Mouse (Mus musculus) embryonic fibroblast, embryonic 13.5 days (primary cell): Measurements from ENCODE around the gene Atp2c2. TPM values are rescaled to one million over a fixed set of nuclear protein-coding genes. Genes with fewer than 3 reads are reported as not detected.

ENCODE experiments used
- H3K27ac ChIP-seq: 2 replicates; pipeline ENCODE4 v1.5.1; 2012; ENCODE audit warnings: low read length, control low read depth, inconsistent platforms; ENCODE audit not compliant: insufficient read depth
- H3K4me1 ChIP-seq: 2 replicates; pipeline ENCODE4 v1.6.1; 2011; ENCODE audit warnings: low read length; ENCODE audit not compliant: control insufficient read depth, insufficient read depth
- H3K4me3 ChIP-seq: 2 replicates; pipeline ENCODE4 v1.5.1; 2011; ENCODE audit warnings: mild to moderate bottlenecking, control low read depth, low read length; ENCODE audit not compliant: insufficient read depth
- CTCF ChIP-seq: IDR thresholded peaks from 2 replicates; pipeline ENCODE4 v1.5.1; 2011; ENCODE audit warnings: mild to moderate bottlenecking, control low read depth, low read length, moderate library complexity, borderline replicate concordance; ENCODE audit not compliant: insufficient read depth
- POLR2A ChIP-seq: IDR thresholded peaks from 2 replicates; pipeline ENCODE4 v1.6.1; 2011; ENCODE audit warnings: low read depth, mild to moderate bottlenecking, control low read depth, low read length, moderate library complexity
- polyA plus RNA-seq: library from polyadenylated mRNA; stranded (reverse); fragments of >200 nt; gene quantifications from 2 replicates; pipeline ENCODE4 v1.2.4, GENCODE M21; 2011; ENCODE audit warnings: low read depth; ENCODE audit not compliant: missing spikeins, insufficient read length

Gene Atp2c2
- polyA plus RNA-seq, 1 experiment, result not detected

DNA sequence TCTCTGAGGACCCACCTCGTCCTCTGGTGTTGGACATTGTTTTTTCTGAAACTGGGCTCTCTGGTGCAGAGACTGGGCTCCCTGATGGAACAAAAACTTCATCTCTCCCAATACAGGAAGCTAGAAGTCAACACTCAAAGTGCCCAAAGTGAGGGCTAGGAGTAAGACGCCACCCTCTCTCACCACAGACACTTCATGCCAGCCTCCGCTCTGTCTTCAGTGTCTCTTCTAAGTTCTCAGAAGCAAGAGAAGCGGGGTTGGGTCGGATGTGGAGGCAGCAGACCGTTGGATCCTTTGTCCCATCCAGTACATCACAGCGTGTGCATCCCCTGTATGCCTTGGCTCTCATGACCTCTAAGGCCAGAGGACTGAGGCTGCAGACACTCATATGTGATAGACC is 89.8 kb downstream of the Atp2c2 start:
- Histone ChIP-seq H3K4me3 (no peak overlapping the region), H3K4me1 (no peaks in the 10 kb centered on the region), H3K27ac (no peak overlapping the region)
- no peak for TF ChIP-seq CTCF
- no peak for TF ChIP-seq POLR2A

DNA sequence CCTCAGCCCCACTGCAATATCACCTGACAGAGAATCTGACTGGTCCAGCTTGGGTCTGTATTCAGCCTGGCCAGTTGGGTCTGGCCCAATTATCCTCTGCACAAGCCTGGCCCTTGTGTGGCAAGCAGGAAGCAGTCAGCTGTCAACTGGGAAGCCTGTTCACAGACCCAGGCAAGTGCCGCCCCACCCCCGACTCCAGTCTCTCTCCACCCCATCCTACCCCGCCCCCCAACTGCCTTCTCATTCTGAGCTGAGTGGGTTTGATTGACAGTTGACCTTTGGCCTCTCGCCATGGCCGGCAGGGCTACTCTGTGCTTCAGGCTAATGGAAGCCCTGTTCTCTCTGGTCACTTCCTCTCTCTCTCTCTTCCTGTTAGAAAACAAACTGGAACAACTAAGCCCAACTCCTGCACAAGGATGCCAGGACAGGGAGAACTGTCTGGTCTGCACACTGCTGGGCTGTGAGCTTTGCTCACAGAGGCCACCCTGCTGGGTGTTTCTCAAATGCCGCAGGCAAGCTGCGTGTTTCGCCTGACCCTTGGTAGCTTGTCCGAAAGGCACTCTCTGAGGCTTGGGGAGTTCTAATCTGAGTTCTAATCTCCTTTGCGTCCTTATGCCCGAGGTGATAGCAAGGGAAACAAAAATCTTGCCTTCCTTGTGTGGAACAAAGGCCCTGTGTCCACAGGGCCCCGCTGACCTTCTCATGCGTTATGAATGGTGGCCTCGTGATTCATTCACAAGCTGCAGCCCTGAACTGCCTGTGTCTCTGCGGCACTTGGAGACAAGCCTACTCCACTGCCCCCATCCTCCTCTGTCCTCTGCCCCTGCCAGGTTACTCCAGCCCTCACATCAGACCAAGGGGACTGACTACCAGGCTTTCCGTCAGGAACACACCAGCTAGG is 92.2 kb downstream of the Atp2c2 start:
- TF ChIP-seq POLR2A (no peak), CTCF (no peak)
- Histone ChIP-seq H3K4me1 (no peaks in the 10 kb centered on the region), H3K27ac (no peak overlapping the region), H3K4me3 (no peak overlapping the region)

DNA sequence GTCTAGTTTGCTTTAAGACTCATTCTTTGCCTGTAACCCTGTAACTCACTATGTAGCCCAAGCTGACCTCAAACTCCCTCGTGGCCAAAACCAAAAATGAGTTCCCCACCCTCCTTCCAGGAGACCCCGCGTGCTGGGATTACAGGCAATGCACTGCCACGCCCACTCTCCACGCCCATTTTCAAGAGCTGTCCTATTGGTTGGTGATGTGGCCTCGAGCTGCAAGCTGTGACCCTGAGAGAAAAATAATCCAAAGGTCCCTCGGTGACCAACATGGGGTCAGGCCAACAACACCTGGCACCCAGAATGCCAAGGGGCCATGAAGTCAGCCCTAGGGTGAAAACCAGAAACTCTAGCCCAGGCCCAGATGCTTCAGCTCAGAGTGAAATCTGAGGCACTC is 94.9 kb downstream of the Atp2c2 start:
- Histone ChIP-seq H3K27ac (no peak overlapping the region), H3K4me3 (no peak overlapping the region), H3K4me1 (no peaks in the 10 kb centered on the region)
- no peak for TF ChIP-seq POLR2A
- TF ChIP-seq CTCF, result no peak

DNA sequence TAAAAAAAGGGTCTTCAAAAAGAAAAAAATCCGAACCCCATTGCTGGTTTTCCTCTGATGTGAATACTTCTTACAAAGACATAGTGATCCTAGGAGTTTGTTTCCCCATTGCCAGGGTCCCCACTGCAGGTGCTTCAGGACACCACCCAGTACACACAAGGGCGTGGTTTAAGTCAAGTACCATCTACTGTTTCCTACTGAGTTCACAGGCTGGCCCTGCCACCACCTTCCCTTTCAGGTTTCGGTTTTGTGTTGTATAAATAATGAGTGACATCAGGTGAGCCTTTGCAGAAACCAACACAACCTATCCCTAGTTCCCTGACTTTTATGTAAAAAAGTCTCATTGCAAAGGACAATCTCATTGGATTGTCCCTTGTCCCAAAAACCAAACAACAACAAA is 95.8 kb downstream of the Atp2c2 start:
- TF ChIP-seq CTCF (no peak), POLR2A (no peak)
- H3K4me3 ChIP-seq, result no peak overlapping the region
- H3K27ac ChIP-seq, result no peak overlapping the region
- H3K4me1 ChIP-seq, result no peaks in the 10 kb centered on the region

DNA sequence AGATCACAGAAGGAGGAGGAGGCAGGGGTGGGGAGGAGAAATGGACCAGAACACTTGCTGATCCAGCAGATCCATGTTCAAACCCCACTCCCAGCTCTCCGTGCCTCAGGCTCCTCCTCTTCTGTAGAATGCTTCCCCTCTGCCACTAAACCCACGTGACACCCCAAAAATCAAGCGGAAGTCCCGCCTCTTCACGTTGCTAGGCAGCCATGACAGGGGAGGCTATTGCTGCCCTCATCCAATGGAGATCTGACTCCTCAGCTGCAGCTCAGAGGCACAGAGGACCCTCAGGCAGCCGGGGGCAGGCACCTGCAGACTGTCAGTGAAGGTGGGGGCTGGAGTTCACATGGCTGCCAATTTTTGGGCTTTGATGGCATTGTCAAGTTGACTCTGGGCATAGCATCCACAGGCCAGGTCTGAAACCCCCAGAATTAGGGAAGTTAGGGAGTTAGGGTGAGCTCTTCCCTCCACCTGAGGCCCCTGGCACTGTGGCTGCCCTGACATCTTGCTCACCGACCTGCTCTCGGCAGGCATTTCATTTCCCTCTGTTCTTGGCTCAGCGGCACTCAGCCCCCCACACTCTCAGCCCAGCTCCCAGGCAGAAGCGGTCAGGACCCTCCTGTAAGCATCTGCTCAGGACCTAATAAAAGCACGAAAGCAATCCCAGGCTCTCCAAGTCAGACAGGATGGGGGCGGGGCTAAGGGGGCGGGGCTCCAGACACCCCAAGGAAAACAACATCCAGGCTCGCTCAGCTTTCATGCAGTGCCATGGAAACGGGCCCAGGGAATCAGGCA is 98.6 kb downstream of the Atp2c2 start:
- H3K4me1 ChIP-seq, result no peaks in the 10 kb centered on the region
- no peak overlapping the region for H3K4me3 ChIP-seq
- no peak overlapping the region for H3K27ac ChIP-seq
- no peak for TF ChIP-seq POLR2A
- TF ChIP-seq CTCF, result no peak

DNA sequence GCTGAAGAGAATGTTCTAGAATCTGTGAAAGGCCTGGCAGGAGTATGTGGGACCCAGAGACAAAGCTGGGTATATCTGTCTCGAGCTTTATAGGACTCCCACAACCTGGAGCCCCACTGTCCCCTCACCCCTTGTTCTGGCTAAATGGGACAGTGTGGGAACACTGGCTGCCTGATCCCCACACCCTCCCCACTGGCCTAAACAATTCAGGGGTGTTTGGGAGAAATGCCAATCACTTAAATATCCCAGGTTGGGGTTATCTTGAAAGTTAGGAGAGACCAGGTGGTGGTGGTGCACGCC is 99.1 kb downstream of the Atp2c2 start:
- TF ChIP-seq CTCF, result no peak
- no peak for TF ChIP-seq POLR2A
- Histone ChIP-seq H3K4me3 (no peak overlapping the region), H3K27ac (no peak overlapping the region), H3K4me1 (no peaks in the 10 kb centered on the region)

DNA sequence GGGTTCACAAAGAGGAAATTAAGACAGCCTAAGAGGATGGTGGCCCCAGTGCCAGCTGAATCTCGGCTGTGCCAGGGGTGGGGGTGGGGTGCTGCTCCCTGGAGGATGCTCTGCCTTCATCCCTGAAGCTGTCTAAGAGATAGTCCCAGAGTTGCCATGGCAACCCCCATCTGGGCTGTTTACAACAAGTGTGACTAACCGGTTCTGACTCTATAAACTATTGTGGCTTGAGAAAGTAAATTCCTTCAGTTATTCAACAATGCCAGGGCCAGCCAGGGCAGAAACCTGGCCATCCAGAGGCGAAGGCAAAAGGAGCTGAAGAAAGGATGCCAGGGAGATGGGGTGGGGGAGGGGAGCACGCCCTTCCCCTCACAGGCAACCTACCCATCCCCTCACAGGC is 101.4 kb downstream of the Atp2c2 start:
- no peak for TF ChIP-seq POLR2A
- no peak for TF ChIP-seq CTCF
- H3K4me1 ChIP-seq, result no peaks in the 10 kb centered on the region
- no peak overlapping the region for H3K27ac ChIP-seq
- no peak overlapping the region for H3K4me3 ChIP-seq

DNA sequence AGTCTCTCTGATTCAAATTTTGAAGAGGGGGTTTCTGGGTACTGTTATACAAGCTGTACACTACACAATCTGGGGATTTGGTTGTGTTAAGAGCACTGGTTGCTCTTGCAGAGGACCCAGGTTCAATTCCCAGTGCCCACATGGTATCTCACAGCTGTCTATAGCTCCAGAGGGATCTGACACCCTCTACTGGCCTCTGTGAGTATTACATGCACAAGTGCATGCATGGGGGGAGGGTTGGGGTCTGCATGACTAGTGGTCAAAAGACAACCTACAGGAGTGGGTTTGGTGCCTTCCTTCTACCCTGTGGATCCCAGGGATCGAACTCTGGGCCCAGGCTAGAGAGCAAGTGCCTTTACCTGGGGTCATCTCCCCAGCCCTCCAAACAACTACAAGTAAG is 102.8 kb downstream of the Atp2c2 start:
- TF ChIP-seq POLR2A (no peak), CTCF (no peak)
- Histone ChIP-seq H3K27ac (no peak overlapping the region), H3K4me3 (no peak overlapping the region), H3K4me1 (no peaks in the 10 kb centered on the region)

DNA sequence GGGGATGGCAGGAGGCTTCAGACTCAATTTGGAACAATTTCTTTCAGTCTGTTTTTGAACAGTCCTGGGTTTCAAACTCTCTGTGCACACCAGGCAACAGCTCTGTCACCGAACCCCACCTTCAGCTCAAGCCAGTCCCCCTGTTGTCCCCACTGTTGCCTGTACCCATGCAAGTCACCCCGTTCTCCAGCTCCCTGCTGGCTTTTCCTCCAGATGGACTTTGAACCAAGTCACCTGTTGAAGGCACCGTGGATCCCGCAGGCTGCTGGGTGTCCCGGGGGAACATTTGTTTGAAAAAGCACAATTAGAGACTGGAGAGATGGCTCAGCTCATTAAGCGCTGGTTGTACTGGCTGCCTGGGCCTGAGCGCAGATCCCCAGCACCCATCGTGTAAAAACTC is 105.5 kb downstream of the Atp2c2 start:
- no peak for TF ChIP-seq POLR2A
- TF ChIP-seq CTCF, result no peak
- Histone ChIP-seq H3K4me3 (no peak overlapping the region), H3K27ac (no peak overlapping the region), H3K4me1 (no peaks in the 10 kb centered on the region)

DNA sequence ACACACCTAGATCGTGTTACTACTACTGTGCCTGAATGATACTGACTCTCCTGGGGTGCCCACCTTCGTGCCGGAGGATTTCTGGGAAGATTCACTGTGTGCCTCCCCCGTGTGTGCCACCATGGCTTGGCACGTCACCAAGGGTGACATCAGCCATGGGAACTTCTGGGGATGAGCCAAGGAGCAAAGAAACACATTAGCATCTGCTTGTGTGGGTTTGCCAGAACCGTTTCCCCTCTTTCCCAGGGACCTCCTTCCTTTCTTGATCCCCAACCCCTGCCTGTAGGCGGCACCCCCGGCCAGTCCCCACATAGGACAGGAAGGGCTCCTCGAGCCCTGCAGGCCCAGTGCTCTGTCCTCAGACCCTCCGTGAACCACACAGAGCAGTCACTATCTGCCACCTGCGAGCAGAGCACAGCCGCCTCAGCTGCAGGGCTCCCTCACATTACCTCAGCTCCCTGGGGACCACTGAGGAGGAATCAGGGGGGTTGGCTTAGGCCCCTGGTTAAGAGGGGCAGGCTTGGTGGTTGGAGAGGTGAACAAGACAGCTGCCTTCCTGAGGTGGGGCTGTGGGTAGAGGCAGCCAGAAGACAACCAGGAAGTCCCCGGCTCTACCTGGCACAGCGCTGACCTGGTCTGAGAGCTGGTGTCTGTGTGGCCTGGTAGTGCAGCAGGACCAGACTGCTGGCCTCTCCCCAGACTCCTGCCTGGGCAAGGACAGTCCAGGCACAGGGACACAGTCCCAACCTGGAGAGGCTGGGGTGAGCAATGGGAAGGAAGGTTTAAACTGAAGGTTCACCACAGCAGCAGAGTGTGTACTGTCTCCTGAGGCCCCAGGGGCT is 106.8 kb downstream of the Atp2c2 start:
- no peaks in the 10 kb centered on the region for H3K4me1 ChIP-seq
- no peak overlapping the region for H3K4me3 ChIP-seq
- no peak overlapping the region for H3K27ac ChIP-seq
- TF ChIP-seq POLR2A (no peak), CTCF (no peak)

Other genes starting within 250 kb of the Atp2c2 start
- gene Slc38a8, start 198.3 kb upstream of the Atp2c2 start, polyA plus RNA-seq, result not detected in 2 replicates
- gene Mbtps1, start 141.3 kb upstream of the Atp2c2 start, polyA plus RNA-seq, result 114 TPM in 2 replicates
- gene Hsdl1, start 124.8 kb upstream of the Atp2c2 start, polyA plus RNA-seq, result 7.3 and 7.5 TPM in 2 replicates
- gene Dnaaf1, start 124.8 kb upstream of the Atp2c2 start, polyA plus RNA-seq, result not detected in 2 replicates
- gene Taf1c, start 94.8 kb upstream of the Atp2c2 start, polyA plus RNA-seq, result 4.7 and 5.2 TPM in 2 replicates
- gene Adad2, start 87.3 kb upstream of the Atp2c2 start, polyA plus RNA-seq, result not detected in 2 replicates
- not detected in 2 replicates for gene Kcng4, start 64.3 kb upstream of the Atp2c2 start, polyA plus RNA-seq
- gene Wfdc1, start 33.6 kb upstream of the Atp2c2 start, polyA plus RNA-seq, result not detected in 2 replicates
- gene Tldc1, start 78.4 kb downstream of the Atp2c2 start, polyA plus RNA-seq, result 10.1 TPM in 2 replicates
- 27.0 and 35.5 TPM in 2 replicates for gene Cotl1, start 140.5 kb downstream of the Atp2c2 start, polyA plus RNA-seq
- gene Klhl36, start 162.3 kb downstream of the Atp2c2 start, polyA plus RNA-seq, result 1.6 and 2.1 TPM in 2 replicates
- gene Usp10, start 210.4 kb downstream of the Atp2c2 start, polyA plus RNA-seq, result 73.6 and 83.9 TPM in 2 replicates
- 82.0 and 82.8 TPM in 2 replicates for gene Gm20388, start 210.8 kb downstream of the Atp2c2 start, polyA plus RNA-seq